Mouse (Mus musculus): ENCODE measurements around the gene Lmod3.

The Lmod3 gene

GRCm38 (mm10) chr6:97200437-97200836, 52.1 kb downstream of the Lmod3 start:
- no peak for DNase-seq (ENCODE audit: low spot score in 2 of 2)
